Mouse (Mus musculus) cerebellum, adult 2 months (tissue): ENCODE results near the gene Samd11. TPM values are rescaled to one million over a fixed set of nuclear protein-coding genes. Genes with fewer than 3 reads are reported as not detected.

Experiments
- DNase-seq, 2 experiments: peaks; one replicate each; pipeline ENCODE4 v3.0.0; 2021
- H3K27ac ChIP-seq: fragments of 200-500 bp; 2 replicates; pipeline ENCODE4 v1.5.1; 2012; ENCODE audit warnings: low read length, control low read depth, inconsistent platforms; ENCODE audit not compliant: insufficient read depth
- H3K27me3 ChIP-seq: fragments of 200-500 bp; 2 replicates; pipeline ENCODE4 v1.6.1; 2012; ENCODE audit warnings: inconsistent platforms, mild to moderate bottlenecking, low read length, moderate library complexity; ENCODE audit not compliant: control insufficient read depth, insufficient read depth
- H3K4me1 ChIP-seq: fragments of 200-500 bp; 2 replicates; pipeline ENCODE4 v1.6.1; 2011; ENCODE audit warnings: low read length; ENCODE audit not compliant: control insufficient read depth, insufficient read depth
- H3K4me3 ChIP-seq: fragments of 200-500 bp; replicated peaks from 2 replicates; pipeline ENCODE3; 2011; ENCODE audit warnings: mild to moderate bottlenecking, low read depth, low read length, control low read depth; ENCODE audit not compliant: insufficient read depth
- CTCF ChIP-seq: fragments of 200-500 bp; IDR thresholded peaks from 2 replicates; pipeline ENCODE4 v1.5.1; 2011; ENCODE audit warnings: low read depth, mild to moderate bottlenecking, control low read depth, low read length, moderate library complexity, borderline replicate concordance; ENCODE audit not compliant: insufficient read depth
- POLR2A ChIP-seq: fragments of 200-500 bp; IDR thresholded peaks from 2 replicates; pipeline ENCODE4 v1.6.1; 2011; ENCODE audit warnings: low read length, control low read depth, borderline replicate concordance; ENCODE audit not compliant: insufficient read depth
- WGBS: fragments of 180-500 bp; shearing (Covaris S2); methylation state at CpG from one replicate; pipeline ENCODE4 v1.1.7; 2018; 5-methylcytosine and 5-hydroxymethylcytosine counted together
- polyA plus RNA-seq: library from polyadenylated mRNA; depleted of rRNA; stranded (reverse); fragments of >200 nt; gene quantifications from 2 replicates; pipeline ENCODE4 v1.2.3, GENCODE M21; 2012

The Samd11 gene
- polyA plus RNA-seq, 1 experiment: 1.8 TPM

GRCm38 (mm10) chr4:156236651-156237447 lies 18.6 kb downstream of the Samd11 start:
- H3K4me3 ChIP-seq: peak overlapping the region; percentile 69
- TF ChIP-seq POLR2A (no peak), CTCF (no peak)
- WGBS: 13% methylated on average over 58 of the region's 60 CpGs
- H3K27ac ChIP-seq: no peak overlapping the region
- H3K27me3 ChIP-seq: no peaks in the 10 kb centered on the region
- H3K4me1 ChIP-seq: peaks cover 3% of the 10 kb centered on the region; the same call in 1 of the 2 replicates
- DNase-seq: no peak

DNA sequence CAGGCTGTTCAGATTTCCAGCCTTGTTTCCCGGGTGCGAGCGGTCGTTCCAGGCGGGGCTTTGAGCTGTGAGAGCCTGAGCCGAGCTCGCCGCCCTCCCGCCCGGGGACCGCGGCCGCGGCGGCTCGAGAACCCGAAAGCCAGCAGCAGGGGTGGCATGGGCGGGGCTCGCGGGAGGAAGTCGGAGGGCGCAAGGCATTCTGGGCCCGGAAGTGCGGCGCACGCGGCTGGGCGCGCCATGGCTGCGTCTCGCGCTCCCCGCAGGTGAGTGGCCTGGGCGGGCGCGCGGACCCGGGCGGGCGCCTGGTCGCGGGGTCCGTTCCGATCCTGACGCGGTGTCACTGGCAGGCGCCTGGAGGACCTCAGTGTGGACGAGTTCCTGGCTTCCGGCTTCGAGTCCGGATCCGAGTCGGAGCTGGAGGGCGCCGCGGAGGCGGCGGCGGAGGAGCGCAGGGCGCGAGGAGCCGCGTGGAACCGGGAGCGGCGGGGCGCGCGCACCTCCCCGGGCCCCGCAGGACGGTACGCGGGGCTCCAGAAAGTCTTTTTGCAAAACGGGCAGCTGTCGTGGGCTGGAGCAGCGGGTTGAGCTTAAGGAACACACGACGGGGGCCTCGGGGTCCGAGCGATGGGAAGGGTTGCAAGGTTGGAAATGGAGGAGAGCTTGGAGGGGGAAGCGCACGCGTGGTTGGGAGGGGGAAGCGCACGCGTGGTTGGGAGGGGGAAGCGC lies 19.5 kb downstream of the Samd11 start, which contains the start of gene Noc2l:
Noc2l (plus strand) TSS at position 203 of the 726 bp plus-strand sequence.
- under 1% methylated on average over 90 of the region's 90 CpGs for WGBS
- peak; percentile 77 for TF ChIP-seq POLR2A
- no peak for TF ChIP-seq CTCF
- DNase-seq: peak; percentile 92 to 93
- H3K4me3 ChIP-seq: peak within 1 kb of the TSS; percentile 78
- no peaks in the 10 kb centered on the region for H3K27me3 ChIP-seq
- peaks cover 3% of the 10 kb centered on the region; the same call in 1 of the 2 replicates for H3K4me1 ChIP-seq
- H3K27ac ChIP-seq: peak within 1 kb of the TSS; percentile 87

- peak in 1 of 2 experiments; percentile 50 for DNase-seq
- under 1% methylated on average over 15 of the region's 15 CpGs for WGBS
- Histone ChIP-seq H3K4me1 (peaks cover 3% of the 10 kb centered on the region; the same call in 1 of the 2 replicates), H3K27ac (peak overlapping the region; percentile 62), H3K4me3 (peak overlapping the region; percentile 56), H3K27me3 (no peaks in the 10 kb centered on the region)
- TF ChIP-seq CTCF: no peak
- no peak for TF ChIP-seq POLR2A
Observed at GRCm38 (mm10) chr4:156235360-156235770, 20.1 kb downstream of the Samd11 start.

DNA sequence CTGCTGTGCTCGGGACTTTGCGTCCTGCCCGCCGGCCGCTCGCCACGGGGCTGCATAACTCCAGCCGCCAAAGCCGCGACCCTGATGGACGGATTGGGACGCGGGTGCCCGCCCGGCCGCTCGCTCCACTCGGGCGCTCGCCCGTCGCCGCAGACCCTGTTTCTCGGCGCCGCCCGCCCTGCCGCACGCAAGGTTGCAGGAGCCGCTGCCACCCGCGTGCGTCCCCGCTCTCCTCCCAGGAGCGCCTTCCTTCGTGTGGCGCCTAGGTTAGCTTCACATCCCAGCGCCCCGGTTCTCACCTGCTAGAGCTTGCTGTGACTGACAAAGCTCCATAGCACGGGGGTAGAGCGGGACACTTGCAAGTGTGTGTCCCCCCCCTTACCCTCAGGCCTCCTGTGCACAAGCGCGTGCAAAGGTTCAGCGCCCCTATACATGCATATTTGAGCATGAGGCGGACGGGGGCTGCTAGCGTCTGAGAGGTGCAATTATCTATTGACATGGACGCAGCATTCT lies 20.7 kb downstream of the Samd11 start, which contains the start of gene Plekhn1:
Plekhn1 (minus strand) TSS at position 157 of the 513 bp plus-strand sequence.
- no peak for TF ChIP-seq CTCF
- TF ChIP-seq POLR2A: peak; percentile 41; the same call in 1 of the 2 replicates
- under 1% methylated on average over 48 of the region's 48 CpGs for WGBS
- peak within 1 kb of the TSS; percentile 81 for H3K4me3 ChIP-seq
- peak; percentile 87 for DNase-seq
- peak within 1 kb of the TSS; percentile 87 for H3K27ac ChIP-seq
- peaks cover 3% of the 10 kb centered on the region; the same call in 1 of the 2 replicates for H3K4me1 ChIP-seq
- H3K27me3 ChIP-seq: no peaks in the 10 kb centered on the region

GRCm38 (mm10) chr4:156234021-156234501 lies 21.4 kb downstream of the Samd11 start:
- H3K27me3 ChIP-seq: no peaks in the 10 kb centered on the region
- under 1% methylated on average over 17 of the region's 17 CpGs for WGBS
- peak overlapping the region; percentile 81 for H3K4me3 ChIP-seq
- TF ChIP-seq POLR2A (no peak), CTCF (no peak)
- DNase-seq: peak; percentile 56 to 61
- H3K27ac ChIP-seq: peak overlapping the region; percentile 25; the same call in 1 of the 2 replicates
- peaks cover 3% of the 10 kb centered on the region; the same call in 1 of the 2 replicates for H3K4me1 ChIP-seq

- no peak overlapping the region for H3K4me3 ChIP-seq
- H3K4me1 ChIP-seq: peaks cover 5% of the 10 kb centered on the region; the same call in 1 of the 2 replicates
- 29% methylated on average over 12 of the region's 12 CpGs for WGBS
- DNase-seq: no peak
- no peak overlapping the region for H3K27ac ChIP-seq
- no peak for TF ChIP-seq POLR2A
- H3K27me3 ChIP-seq: no peaks in the 10 kb centered on the region
Observed at GRCm38 (mm10) chr4:156228393-156229024, 26.9 kb downstream of the Samd11 start.

GRCm38 (mm10) chr4:156227752-156228392 lies 27.6 kb downstream of the Samd11 start:
- Histone ChIP-seq H3K27me3 (no peaks in the 10 kb centered on the region), H3K27ac (no peak overlapping the region), H3K4me3 (no peak overlapping the region), H3K4me1 (peaks cover 5% of the 10 kb centered on the region; the same call in 1 of the 2 replicates)
- no peak for TF ChIP-seq POLR2A
- no peak for TF ChIP-seq CTCF
- WGBS: 26% methylated on average over 18 of the region's 18 CpGs
- no peak for DNase-seq
